23 mouse cellular contexts compared by ENCODE assay signal in the genomic region with DNA sequence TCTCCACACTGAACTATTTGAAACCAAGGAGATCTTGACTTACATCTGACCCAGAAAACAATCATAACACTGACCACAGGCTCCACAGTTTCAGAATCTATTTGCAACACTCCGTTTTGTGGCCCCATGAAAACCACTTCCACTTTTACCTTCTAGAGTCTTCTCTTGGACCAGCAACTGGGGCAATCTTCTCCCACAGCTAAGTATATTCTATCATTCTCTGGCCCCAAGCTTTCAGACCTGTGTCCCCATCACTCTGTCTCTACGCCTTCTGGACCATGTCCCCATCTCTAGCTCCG.
DNase-seq lines count a peak whose midpoint lies in the region; ATAC-seq lines count a peak whose summit lies in the region.
"Had no signal": no experiment of that assay in that cellular context is flagged by ENCODE, and none has a peak within 500 bp of the region (broad histone marks: within the 10 kb centered on the region; RNA-seq: fewer than 3 reads in every experiment).

No protein-coding gene starts in this region.

- H3K4me3 ChIP-seq in hindbrain, embryonic 13.5 days = no peak overlapping the region
- no peak overlapping the region for H3K4me3 ChIP-seq in hindbrain, embryonic 14.5 days (replicated peaks; ENCODE audit: low read length)
- no peak overlapping the region for H3K4me3 ChIP-seq in midbrain, embryonic 12.5 days
- no peak overlapping the region for H3K4me3 ChIP-seq in midbrain, embryonic 16.5 days (ENCODE audit: low read depth, low read length)
- H3K4me3 ChIP-seq: embryonic facial prominence, embryonic 10.5 days; neural tube, embryonic 15.5 days; stomach, embryonic 15.5 days had no signal

- no peaks in the 10 kb centered on the region for H3K9me3 ChIP-seq in hindbrain, embryonic 13.5 days
- H3K9me3 ChIP-seq in hindbrain, embryonic 14.5 days (ENCODE audit: control insufficient read depth, low read length) = no peaks in the 10 kb centered on the region
- no peaks in the 10 kb centered on the region for H3K9me3 ChIP-seq in midbrain, embryonic 12.5 days
- H3K9me3 ChIP-seq in midbrain, embryonic 16.5 days (replicated peaks; ENCODE audit: control insufficient read depth, low read length, poor library complexity, severe bottlenecking) = no peaks in the 10 kb centered on the region
- H3K9me3 ChIP-seq: embryonic facial prominence, embryonic 10.5 days; neural tube, embryonic 15.5 days; stomach, embryonic 15.5 days had no signal

- no peak for ATAC-seq in hindbrain, embryonic 13.5 days (ENCODE audit: low FRiP score)
- no peak for ATAC-seq in hindbrain, embryonic 14.5 days (ENCODE audit: low FRiP score)
- ATAC-seq in midbrain, embryonic 12.5 days (ENCODE audit: low FRiP score, low read depth) = no peak
- no peak for ATAC-seq in midbrain, embryonic 16.5 days
- ATAC-seq in common myeloid progenitor, adult 5-6 weeks (replicated peaks; ENCODE audit: low read depth, poor library complexity, severe bottlenecking) = peak; percentile 75
- ATAC-seq in monocyte, adult 5-6 weeks (replicated peaks; ENCODE audit: insufficient number of reproducible peaks, low FRiP score, low TSS enrichment, poor library complexity, severe bottlenecking) = 0 out of 2 replicates have a peak, but pooled peaks have one; percentile 29
- ATAC-seq: CD4-positive, CD25-positive, alpha-beta regulatory T cell, adult 4 months; inflammation-experienced regulatory T-cells, adult 6 months had no signal

- H3K9ac ChIP-seq in hindbrain, embryonic 13.5 days = no peak overlapping the region
- no peak overlapping the region for H3K9ac ChIP-seq in hindbrain, embryonic 14.5 days
- H3K9ac ChIP-seq in midbrain, embryonic 12.5 days (replicated peaks) = no peak overlapping the region
- no peak overlapping the region for H3K9ac ChIP-seq in midbrain, embryonic 16.5 days (ENCODE audit: low read depth, low read length)
- H3K9ac ChIP-seq: neural tube, embryonic 15.5 days; stomach, embryonic 15.5 days had no signal

- H3K27me3 ChIP-seq in hindbrain, embryonic 13.5 days = no peaks in the 10 kb centered on the region
- H3K27me3 ChIP-seq in hindbrain, embryonic 14.5 days (ENCODE audit: control insufficient read depth, insufficient read depth, low read length) = no peaks in the 10 kb centered on the region
- no peaks in the 10 kb centered on the region for H3K27me3 ChIP-seq in midbrain, embryonic 12.5 days
- H3K27me3 ChIP-seq in midbrain, embryonic 16.5 days (ENCODE audit: control insufficient read depth, insufficient read depth, low read depth, low read length) = no peaks in the 10 kb centered on the region
- H3K27me3 ChIP-seq: neural tube, embryonic 15.5 days; stomach, embryonic 15.5 days had no signal

- H3K36me3 ChIP-seq in hindbrain, embryonic 13.5 days = peaks cover 3% of the 10 kb centered on the region; the same call in 1 of the 2 replicates
- H3K36me3 ChIP-seq in hindbrain, embryonic 14.5 days (replicated peaks; ENCODE audit: control insufficient read depth, insufficient read depth) = no peaks in the 10 kb centered on the region
- 0 out of 2 replicates have a peak, but pooled peaks cover 4% of the 10 kb centered on the region for H3K36me3 ChIP-seq in midbrain, embryonic 12.5 days
- H3K36me3 ChIP-seq in midbrain, embryonic 16.5 days (ENCODE audit: control insufficient read depth, insufficient read depth, low read length) = no peaks in the 10 kb centered on the region
- H3K36me3 ChIP-seq: neural tube, embryonic 15.5 days; stomach, embryonic 15.5 days had no signal

- H3K27ac ChIP-seq in hindbrain, embryonic 13.5 days = 0 out of 2 replicates have a peak overlapping the region, but pooled peaks have one; percentile 55
- no peak overlapping the region for H3K27ac ChIP-seq in hindbrain, embryonic 14.5 days
- H3K27ac ChIP-seq in midbrain, embryonic 12.5 days (replicated peaks) = peak overlapping the region; percentile 49; the same call in 1 of the 2 replicates
- no peak overlapping the region for H3K27ac ChIP-seq in midbrain, embryonic 16.5 days (ENCODE audit: low read length)
- H3K27ac ChIP-seq: embryonic facial prominence, embryonic 10.5 days; neural tube, embryonic 15.5 days; stomach, embryonic 15.5 days had no signal

- no peak for DNase-seq in hindbrain, embryonic 14.5 days (ENCODE audit: low spot score)
- DNase-seq in gastrocnemius, postnatal 36 days = no peak
- DNase-seq in layer of hippocampus, adult 18-20 months (ENCODE audit: low spot score in 2 of 2) = no peak
- DNase-seq: adrenal gland, postnatal 36 days; cerebellum, adult 11-12 months; cerebellum, postnatal 36 days; heart, adult 18-20 months; heart, postnatal 4 days; kidney, adult 2 months; kidney, postnatal 25 days; lung, adult 18-20 months; lung, postnatal 14 days; thymus, adult 2 months had no signal

- H3K4me2 ChIP-seq in hindbrain, embryonic 13.5 days = no peak overlapping the region
- H3K4me2 ChIP-seq in hindbrain, embryonic 14.5 days (replicated peaks) = no peak overlapping the region
- H3K4me2 ChIP-seq in midbrain, embryonic 12.5 days (replicated peaks) = no peak overlapping the region
- H3K4me2 ChIP-seq in midbrain, embryonic 16.5 days (ENCODE audit: low read length) = no peak overlapping the region
- H3K4me2 ChIP-seq: neural tube, embryonic 15.5 days; stomach, embryonic 15.5 days had no signal

- 95% methylated on average over 3 of the region's 3 CpGs for WGBS in hindbrain, embryonic 13.5 days
- 88% methylated on average over 3 of the region's 3 CpGs for WGBS in hindbrain, embryonic 14.5 days
- WGBS in midbrain, embryonic 12.5 days = 89% methylated on average over 3 of the region's 3 CpGs
- WGBS in midbrain, embryonic 16.5 days = 89% methylated on average over 3 of the region's 3 CpGs

- intact Hi-C loops in gastrocnemius, postnatal 36 days (cut with DNase I) = no loop called here

- H3K4me1 ChIP-seq in hindbrain, embryonic 13.5 days (replicated peaks) = peaks cover 74% of the 10 kb centered on the region
- H3K4me1 ChIP-seq in hindbrain, embryonic 14.5 days (replicated peaks; ENCODE audit: control insufficient read depth, insufficient read depth, low read length) = peaks cover 23% of the 10 kb centered on the region
- H3K4me1 ChIP-seq in midbrain, embryonic 12.5 days = peaks cover 80% of the 10 kb centered on the region
- H3K4me1 ChIP-seq in midbrain, embryonic 16.5 days (ENCODE audit: control insufficient read depth, insufficient read depth, low read length) = peaks cover 21% of the 10 kb centered on the region

Comparison
In these comparisons a context has a peak if more than half of its experiments do, and no peak if none do; other contexts are left out.
1. H3K27ac ChIP-seq: peak in hindbrain, embryonic 13.5 days (single experiment) and midbrain, embryonic 12.5 days (single experiment); none in hindbrain, embryonic 14.5 days (single experiment) and midbrain, embryonic 16.5 days (single experiment).
2. ATAC-seq: peak in common myeloid progenitor, adult 5-6 weeks (single experiment) and monocyte, adult 5-6 weeks (single experiment); none in hindbrain, embryonic 13.5 days (single experiment), hindbrain, embryonic 14.5 days (single experiment), midbrain, embryonic 12.5 days (single experiment) and midbrain, embryonic 16.5 days (single experiment).